12 mouse cellular contexts compared by ENCODE assay signal in genomic region chr4:95738179-95738578, GRCm38 (mm10).
DNase-seq lines count a peak whose midpoint lies in the region; ATAC-seq lines count a peak whose summit lies in the region.
"Had no signal": no experiment of that assay in that cellular context is flagged by ENCODE, and none has a peak within 500 bp of the region (broad histone marks: within the 10 kb centered on the region; RNA-seq: fewer than 3 reads in every experiment).

No protein-coding gene starts in this region.

- H3K27me3 ChIP-seq in heart, embryonic 16.5 days (ENCODE audit: control insufficient read depth, insufficient read depth, low read length) = no peaks in the 10 kb centered on the region
- no peaks in the 10 kb centered on the region for H3K27me3 ChIP-seq in midbrain, embryonic 16.5 days (ENCODE audit: control insufficient read depth, insufficient read depth, low read depth, low read length)

- ATAC-seq in heart, embryonic 16.5 days (replicated peaks; ENCODE audit: extremely low read depth, insufficient read depth, low FRiP score) = no peak
- ATAC-seq in midbrain, embryonic 16.5 days = no peak
- ATAC-seq: lung, postnatal 0 days had no signal

- no peak overlapping the region for H3K9ac ChIP-seq in heart, embryonic 16.5 days (ENCODE audit: low read length)
- no peak overlapping the region for H3K9ac ChIP-seq in midbrain, embryonic 16.5 days (ENCODE audit: low read depth, low read length)

- no peak overlapping the region for H3K4me3 ChIP-seq in heart, embryonic 16.5 days (ENCODE audit: low read length)
- no peak overlapping the region for H3K4me3 ChIP-seq in midbrain, embryonic 16.5 days (ENCODE audit: low read depth, low read length)
- H3K4me3 ChIP-seq: layer of hippocampus, adult 2 months; myocyte had no signal

- H3K4me1 ChIP-seq in heart, embryonic 16.5 days (ENCODE audit: control insufficient read depth, insufficient read depth, low read length) = peaks cover 24% of the 10 kb centered on the region
- H3K4me1 ChIP-seq in midbrain, embryonic 16.5 days (ENCODE audit: control insufficient read depth, insufficient read depth, low read length) = peaks cover 7% of the 10 kb centered on the region

- WGBS in heart, embryonic 16.5 days = 36% methylated on average over 5 of the region's 5 CpGs
- WGBS in midbrain, embryonic 16.5 days = 44% methylated on average over 5 of the region's 5 CpGs

- no peak overlapping the region for H3K4me2 ChIP-seq in heart, embryonic 16.5 days (ENCODE audit: low read depth, low read length)
- H3K4me2 ChIP-seq in midbrain, embryonic 16.5 days (ENCODE audit: low read length) = no peak overlapping the region

- H3K36me3 ChIP-seq in heart, embryonic 16.5 days (ENCODE audit: control insufficient read depth, insufficient read depth) = no peaks in the 10 kb centered on the region
- no peaks in the 10 kb centered on the region for H3K36me3 ChIP-seq in midbrain, embryonic 16.5 days (ENCODE audit: control insufficient read depth, insufficient read depth, low read length)

- H3K9me3 ChIP-seq in heart, embryonic 16.5 days (replicated peaks; ENCODE audit: control insufficient read depth, low read length) = no peaks in the 10 kb centered on the region
- no peaks in the 10 kb centered on the region for H3K9me3 ChIP-seq in midbrain, embryonic 16.5 days (replicated peaks; ENCODE audit: control insufficient read depth, low read length, poor library complexity, severe bottlenecking)

- peak overlapping the region; percentile 37; the same call in 1 of the 2 replicates for H3K27ac ChIP-seq in heart, embryonic 16.5 days (ENCODE audit: low read length)
- no peak overlapping the region for H3K27ac ChIP-seq in midbrain, embryonic 16.5 days (ENCODE audit: low read length)
- H3K27ac ChIP-seq: layer of hippocampus, adult 2 months had no signal

- DNase-seq in ovary, adult 18-20 months (ENCODE audit: low spot score) = peak; percentile 66
- DNase-seq in ovary, postnatal 14 days (ENCODE audit: low spot score) = no peak
- peak; percentile 81 for DNase-seq in kidney, postnatal 14 days
- peak; percentile 9 for DNase-seq in testis, postnatal 14 days (ENCODE audit: low spot score)
- DNase-seq in layer of hippocampus, adult 9-10 months (ENCODE audit: low spot score) = no peak
- DNase-seq in neural tube, embryonic 10.5 days (ENCODE audit: extremely low spot score, low spot score) = no peak
- DNase-seq: cerebellum, postnatal 25 days had no signal

Comparison
In these comparisons a context has a peak if more than half of its experiments do, and no peak if none do; other contexts are left out.
1. DNase-seq: peak in ovary, adult 18-20 months (single experiment), kidney, postnatal 14 days (single experiment) and testis, postnatal 14 days (single experiment); none in ovary, postnatal 14 days (single experiment), layer of hippocampus, adult 9-10 months (single experiment) and neural tube, embryonic 10.5 days (single experiment).